Mouse (Mus musculus) small intestine, adult 2 months (tissue): ENCODE results near the gene Bmf.

Experiments used
- CTCF ChIP-seq: fragments of 200-500 bp; IDR thresholded peaks from 2 replicates; pipeline ENCODE4 v1.5.1; 2012; ENCODE audit warnings: low read depth, mild to moderate bottlenecking, control low read depth, inconsistent platforms, low read length, moderate library complexity, mixed read lengths; ENCODE audit not compliant: insufficient replicate concordance, insufficient read length; ENCODE audit errors: extremely low read depth
- POLR2A ChIP-seq: fragments of 200-500 bp; IDR thresholded peaks from 2 replicates; pipeline ENCODE4 v1.6.1; 2012; ENCODE audit warnings: low read depth, mild to moderate bottlenecking, control low read depth, inconsistent platforms, low read length, moderate library complexity

DNA sequence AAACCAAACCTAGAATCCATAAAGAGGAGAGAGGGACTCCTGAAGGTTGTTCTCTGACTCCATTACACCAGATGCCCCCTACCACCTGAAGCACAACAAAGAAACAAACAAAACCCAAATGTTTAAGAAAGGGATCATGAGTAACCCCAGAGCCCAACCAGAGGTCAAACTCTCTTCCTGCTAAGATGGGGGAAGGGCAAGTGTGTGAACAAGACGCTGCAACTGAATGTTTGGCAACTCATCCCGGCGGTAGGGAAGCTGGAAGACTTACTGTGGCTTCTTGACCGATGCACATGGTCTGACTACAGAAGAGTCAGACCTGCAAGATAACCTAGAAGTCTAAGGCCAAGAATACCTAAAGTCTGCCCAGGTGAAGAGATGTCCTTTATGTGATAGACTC, 12.3 kb downstream of the Bmf start:
- TF ChIP-seq POLR2A = no peak
- TF ChIP-seq CTCF = no peak
